Mouse (Mus musculus) c-Kit-positive CD71-negative TER-119-negative erythroid progenitor cells, embryonic 14.5 days (primary cell): ENCODE measurements around the gene Keap1.
"Not testable (repeated sequence)": the region's sequence is repeated elsewhere in the genome, so short reads cannot be mapped to it uniquely, and the experiment has no call there.

Experiments
- DNase-seq: peaks from one replicate; pipeline ENCODE4 v3.0.0-alpha.2; 2013; ENCODE audit warnings: low read depth

The Keap1 gene

DNA sequence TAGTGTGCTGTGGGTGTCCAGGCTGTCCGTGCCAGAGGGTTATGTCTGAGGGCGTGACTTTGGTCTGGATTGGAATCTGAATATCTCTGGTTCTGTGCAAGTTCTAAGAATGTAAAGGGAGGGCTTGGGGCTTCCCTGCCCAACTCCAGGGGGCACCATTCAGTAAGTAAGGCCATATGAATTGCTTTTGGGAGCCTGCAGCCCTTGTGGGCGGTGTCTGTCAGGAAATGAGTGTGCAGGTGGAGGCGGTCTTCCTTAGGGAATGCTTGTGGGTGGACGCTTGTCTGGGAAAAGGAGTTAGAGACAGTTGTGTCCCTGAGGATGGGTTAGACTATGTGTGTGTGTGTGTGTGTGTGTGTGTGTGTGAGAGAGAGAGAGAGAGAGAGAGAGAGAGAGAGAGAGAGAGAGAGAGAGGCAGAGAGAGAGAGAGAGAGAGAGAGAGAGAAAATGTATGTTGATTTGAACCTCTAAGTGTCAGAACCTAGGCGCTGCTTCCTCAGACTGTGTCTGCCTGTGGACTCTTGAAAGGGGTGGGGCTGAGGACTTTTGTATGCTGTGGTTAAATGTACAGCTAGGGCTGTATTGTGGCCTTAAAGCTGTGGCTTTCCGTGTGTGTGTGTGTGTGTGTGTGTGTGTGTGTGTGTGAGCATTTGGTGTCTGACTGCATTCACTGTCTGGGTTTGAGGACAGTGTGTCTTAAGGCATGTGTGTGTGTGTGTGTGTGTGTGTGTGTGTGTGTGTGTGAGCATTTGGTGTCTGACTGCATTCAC lies 43.2 kb downstream of the Keap1 start:
- not testable (repeated sequence) for DNase-seq

DNA sequence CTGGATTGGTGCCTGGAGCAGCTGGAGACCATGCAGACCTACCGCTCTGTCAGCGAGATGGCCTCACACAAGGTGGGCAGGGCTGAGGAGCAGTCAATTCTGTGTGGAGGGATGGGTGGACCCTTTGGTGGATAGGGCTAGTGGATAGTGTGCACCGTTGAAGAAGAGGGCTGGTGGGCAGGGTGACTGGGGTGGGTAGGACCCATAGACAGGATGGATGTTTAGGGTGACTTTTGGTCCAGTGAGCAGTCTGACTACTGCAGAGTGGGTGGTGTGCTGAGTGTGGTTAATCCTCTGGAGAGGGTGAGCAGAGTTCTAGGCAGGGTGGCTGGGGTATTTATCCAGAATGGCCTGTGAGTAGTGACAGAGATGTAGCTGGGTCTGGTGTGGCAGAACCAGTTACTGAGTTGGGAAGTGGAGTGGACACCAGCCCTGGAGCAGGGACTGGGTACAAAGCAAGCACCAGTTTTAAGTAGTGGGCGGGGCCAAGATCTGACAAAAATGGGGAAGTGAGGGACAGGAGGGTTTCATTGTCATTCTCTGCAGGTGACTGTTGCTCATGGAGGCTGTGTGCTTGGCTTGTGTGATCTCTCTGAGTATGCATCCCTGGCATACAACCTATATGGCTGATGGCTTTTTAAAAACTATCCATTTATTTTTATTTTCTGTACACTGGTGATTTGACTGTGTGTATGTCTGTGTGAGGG lies 44.2 kb downstream of the Keap1 start:
- no peak for DNase-seq

DNA sequence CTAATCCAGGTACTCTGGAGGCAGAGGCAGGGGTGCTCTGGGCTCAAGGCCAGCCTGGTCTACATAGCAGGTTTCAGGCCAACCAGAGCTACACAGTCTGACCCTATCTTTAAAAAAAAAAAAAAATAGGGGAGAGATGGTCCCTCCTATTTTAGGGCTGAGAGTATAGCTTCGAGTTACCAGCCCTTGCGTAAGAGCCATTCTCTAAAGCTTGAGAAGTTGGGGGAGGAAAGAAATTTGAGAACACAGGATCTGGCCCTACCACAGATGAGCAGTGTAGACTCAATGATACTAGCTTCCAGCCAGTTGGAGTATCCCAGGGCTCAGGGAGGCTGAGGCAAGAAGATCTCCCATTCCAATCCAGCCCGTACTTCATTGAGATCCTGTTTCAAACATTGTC lies 45.4 kb downstream of the Keap1 start:
- no peak for DNase-seq

DNA sequence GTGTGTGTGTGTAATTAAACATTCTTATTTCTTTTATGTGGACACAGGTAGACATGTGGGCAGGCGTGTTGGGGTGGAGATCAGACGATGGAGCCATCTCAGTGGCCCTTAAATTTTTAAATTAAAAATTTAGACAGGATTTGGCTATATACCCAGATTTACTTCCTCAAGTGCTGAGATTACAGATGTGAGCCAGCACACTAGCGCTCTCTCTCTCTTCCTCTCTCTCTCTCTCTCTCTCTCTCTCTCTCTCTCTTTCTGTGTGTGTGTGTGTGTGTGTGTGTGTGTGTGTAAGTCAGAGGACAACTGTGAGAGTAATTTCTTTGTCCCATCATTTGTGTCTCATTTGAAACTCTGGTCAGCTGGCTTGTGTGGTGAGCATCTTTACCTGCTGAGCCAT lies 48.5 kb downstream of the Keap1 start:
- no peak for DNase-seq

DNA sequence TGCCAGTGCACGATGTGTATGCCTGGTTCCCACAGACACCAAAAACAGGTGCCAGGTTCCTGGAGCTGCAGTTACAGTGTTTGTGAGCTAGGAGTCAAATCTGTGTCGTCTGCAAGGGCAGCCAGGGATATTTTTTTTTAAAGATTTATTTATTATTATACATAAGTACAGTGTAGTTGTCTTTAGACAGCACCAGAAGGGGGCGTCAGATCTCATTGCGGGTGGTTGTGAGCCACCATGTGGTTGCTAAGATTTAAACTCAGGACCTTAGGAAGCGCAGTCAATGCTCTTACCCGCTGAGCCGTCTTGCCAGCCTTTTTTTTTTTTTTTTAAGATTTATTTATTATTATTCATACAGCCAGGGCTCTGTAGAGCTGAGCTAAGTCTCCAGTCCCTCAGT lies 49.3 kb downstream of the Keap1 start:
- no peak for DNase-seq

DNA sequence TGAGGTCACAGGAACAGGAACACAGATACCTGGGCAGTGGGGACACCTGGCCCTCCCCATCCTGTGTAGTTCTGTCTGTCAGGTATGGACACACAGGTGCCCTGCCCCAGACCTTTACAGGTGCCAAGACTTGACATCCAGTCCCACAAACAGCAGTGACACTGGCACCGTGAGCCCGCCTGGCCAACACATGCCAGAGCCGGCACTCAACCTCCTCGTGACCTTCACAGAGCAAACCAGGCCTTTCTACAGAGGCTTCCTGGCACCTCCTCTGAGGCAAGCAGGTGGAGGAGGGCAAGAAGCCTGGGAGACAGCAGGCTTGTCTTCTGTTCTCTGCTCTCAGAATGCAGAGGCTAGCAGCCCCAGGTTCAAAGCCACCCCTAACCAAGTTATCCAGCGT lies 53.7 kb downstream of the Keap1 start:
- DNase-seq = no peak

DNA sequence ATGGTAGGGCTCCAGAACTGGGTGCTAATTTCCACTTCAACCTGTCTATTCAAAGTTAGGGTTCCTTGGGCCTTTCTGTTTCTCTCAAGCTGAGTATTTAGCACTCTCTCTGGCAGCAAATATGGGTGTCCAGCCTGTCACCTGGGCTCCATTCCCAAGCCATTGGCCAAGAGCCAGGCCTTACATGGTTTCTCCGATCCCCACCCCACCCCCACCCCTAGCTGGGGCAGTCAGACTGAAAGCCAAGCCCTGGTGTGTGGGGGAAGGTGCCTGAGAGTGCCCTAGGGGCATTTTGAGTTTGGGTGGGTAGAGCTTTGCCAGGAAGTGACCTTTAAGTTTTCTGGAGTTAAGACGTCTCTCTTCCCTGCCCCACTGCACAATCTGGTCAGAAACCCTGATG lies 54.4 kb downstream of the Keap1 start:
- no peak for DNase-seq

DNA sequence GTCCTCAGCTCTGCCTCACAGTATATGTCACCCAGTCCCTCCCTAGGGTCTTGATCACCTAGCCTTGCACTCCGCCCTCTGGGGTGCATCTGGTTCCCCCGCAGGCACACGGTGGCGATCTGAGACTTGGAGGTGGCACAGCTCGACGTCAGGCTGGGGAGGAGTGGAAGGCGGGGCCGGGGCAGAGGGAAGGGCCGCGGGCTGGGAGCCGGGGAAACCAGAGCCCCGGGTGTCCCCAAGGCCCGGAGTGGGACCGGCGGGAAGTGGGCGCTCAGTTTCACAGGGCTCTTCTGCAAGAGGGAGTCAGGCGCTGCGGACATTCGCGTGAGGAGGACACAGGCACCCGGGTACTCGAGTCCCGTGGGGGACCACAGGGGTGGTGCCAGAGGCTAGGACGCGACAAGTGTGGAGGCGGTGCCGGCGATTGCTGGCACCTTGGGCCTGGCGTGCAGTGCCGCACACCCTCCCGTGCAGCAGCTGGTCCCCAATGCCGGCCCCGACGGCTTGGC lies 55.2 kb downstream of the Keap1 start:
- no peak for DNase-seq

DNA sequence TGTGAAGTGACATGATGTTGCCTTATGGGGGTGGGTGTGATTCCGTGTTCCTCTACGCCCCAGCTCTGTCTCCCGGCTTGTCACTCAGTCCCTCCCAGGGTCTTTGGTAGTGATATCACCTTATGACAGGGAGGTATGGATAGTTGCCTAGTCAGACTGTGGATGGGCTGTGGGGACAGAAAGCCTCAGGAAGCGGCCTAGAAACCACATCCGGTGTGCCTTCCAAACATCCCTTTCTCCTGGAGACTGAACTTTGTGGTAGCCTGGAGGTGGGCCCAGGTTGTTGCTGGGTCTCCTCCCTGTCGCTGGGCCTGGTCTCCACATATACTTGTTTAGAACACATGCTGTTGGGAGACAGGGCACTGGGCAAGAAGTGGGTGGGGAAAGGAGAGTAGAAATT lies 55.7 kb downstream of the Keap1 start:
- DNase-seq = no peak

DNA sequence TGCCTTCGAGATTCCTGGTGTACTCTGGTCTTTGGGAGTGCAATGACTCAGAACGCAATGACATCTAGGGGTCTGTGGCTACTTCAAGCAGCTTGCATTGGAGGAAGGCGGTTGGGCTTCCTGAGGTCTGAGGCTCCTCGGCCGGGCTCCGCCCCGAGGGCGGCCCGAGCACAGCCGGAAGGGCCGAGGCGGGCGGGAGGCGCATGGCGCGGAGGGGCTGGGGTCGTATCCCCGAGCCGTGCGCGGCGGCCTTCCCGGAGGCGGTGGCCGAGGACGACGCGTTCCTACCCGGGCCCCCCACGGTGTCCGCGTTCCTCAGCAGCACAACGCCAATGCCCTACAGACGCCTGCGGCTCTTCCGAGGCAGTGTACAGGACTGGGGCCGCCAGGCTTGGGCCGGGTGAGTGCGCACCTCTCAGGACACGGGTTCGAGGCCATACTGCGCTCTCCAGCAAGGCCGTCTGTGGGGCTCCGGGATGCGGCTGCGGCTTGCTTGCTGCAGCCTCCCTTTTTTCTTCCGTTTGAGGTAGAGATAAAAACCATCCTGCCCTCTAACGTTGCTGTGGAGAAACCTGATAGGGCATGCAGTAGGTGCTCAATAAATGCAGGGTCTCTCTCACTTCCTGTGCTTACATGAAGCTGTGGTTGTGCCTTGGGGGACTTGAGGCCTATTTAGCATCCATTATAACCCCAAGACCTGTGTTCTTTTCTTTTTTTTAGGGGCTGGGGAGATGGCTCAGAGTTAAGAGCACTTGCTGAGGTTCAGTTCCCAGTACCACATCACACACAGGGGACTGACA lies 57.5 kb downstream of the Keap1 start:
- no peak for DNase-seq

DNA sequence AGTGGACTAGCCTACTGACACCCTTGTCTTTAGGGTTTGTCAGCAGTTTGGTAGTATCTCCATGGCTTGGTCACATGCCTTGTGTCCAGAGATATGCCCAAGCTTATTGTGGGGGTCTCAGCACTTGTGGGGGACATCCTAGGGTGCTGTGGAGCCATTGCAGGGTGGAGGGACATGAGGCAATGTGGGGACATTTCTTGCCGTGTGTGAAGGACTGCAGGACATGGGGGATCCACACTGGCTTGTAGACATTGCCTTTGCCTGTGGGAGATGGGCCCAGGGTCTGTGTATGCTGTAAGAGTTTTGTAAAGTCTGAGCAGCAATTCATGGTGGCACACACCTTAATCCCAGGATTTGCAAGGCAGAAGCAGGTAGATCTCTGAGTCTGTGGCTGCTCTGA lies 58.3 kb downstream of the Keap1 start:
- no peak for DNase-seq

DNA sequence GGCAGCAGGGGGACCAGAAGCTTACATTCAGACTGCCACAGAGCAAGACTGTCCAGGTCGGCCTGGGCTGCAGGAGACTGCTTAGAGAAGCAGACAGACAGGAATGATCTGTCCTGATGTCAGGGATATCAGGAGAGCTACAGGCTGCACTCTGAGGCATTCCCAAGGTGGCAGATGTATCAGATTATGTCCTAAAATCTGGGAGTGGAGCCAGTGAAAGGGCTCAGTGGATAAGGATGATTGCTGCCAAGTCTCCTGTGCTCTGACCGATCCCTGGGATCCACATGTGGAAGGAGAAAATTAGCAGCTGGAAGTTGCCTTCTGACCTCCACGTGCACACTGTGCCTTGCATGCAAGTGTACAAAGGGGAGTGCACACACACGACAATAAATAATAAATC lies 58.8 kb downstream of the Keap1 start:
- DNase-seq = no peak
